Mouse (Mus musculus): ENCODE data around the gene Ankrd13b. TPM values are rescaled to one million over a fixed set of nuclear protein-coding genes. Genes with fewer than 3 reads are reported as not detected.

Ankrd13b gene
- polyA plus RNA-seq, 1 experiment from 2014 or later, result 31.9 TPM

GRCm38 (mm10) chr11:77441020-77441419 is 48.5 kb downstream of the Ankrd13b start:
- no peaks in the 10 kb centered on the region for H3K4me1 ChIP-seq (ENCODE audit: control insufficient read depth, insufficient read depth, low read length)
- peaks cover 13% of the 10 kb centered on the region for H3K36me3 ChIP-seq (ENCODE audit: control insufficient read depth, insufficient read depth, low read length)
- no peaks in the 10 kb centered on the region for H3K27me3 ChIP-seq (ENCODE audit: control insufficient read depth, insufficient read depth, low read depth, low read length)
- no peak overlapping the region for H3K27ac ChIP-seq (ENCODE audit: low read length)
- H3K4me2 ChIP-seq (ENCODE audit: low read length), result no peak overlapping the region
- no peaks in the 10 kb centered on the region for H3K9me3 ChIP-seq (replicated peaks; ENCODE audit: control insufficient read depth, low read length, poor library complexity, severe bottlenecking)
- no peak overlapping the region for H3K4me3 ChIP-seq (ENCODE audit: low read depth, low read length)
- ATAC-seq, result no peak
- WGBS, result 88% methylated on average over 8 of the region's 8 CpGs
- H3K9ac ChIP-seq (ENCODE audit: low read depth, low read length), result no peak overlapping the region

GRCm38 (mm10) chr11:77440081-77440480 is 49.4 kb downstream of the Ankrd13b start:
- H3K4me1 ChIP-seq (ENCODE audit: control insufficient read depth, insufficient read depth, low read length), result no peaks in the 10 kb centered on the region
- no peaks in the 10 kb centered on the region for H3K9me3 ChIP-seq (replicated peaks; ENCODE audit: control insufficient read depth, low read length, poor library complexity, severe bottlenecking)
- H3K4me2 ChIP-seq (ENCODE audit: low read length), result no peak overlapping the region
- H3K36me3 ChIP-seq (ENCODE audit: control insufficient read depth, insufficient read depth, low read length), result peaks cover 13% of the 10 kb centered on the region
- no peak overlapping the region for H3K9ac ChIP-seq (ENCODE audit: low read depth, low read length)
- 85% methylated on average over 9 of the region's 9 CpGs for WGBS
- no peak overlapping the region for H3K4me3 ChIP-seq (ENCODE audit: low read depth, low read length)
- no peaks in the 10 kb centered on the region for H3K27me3 ChIP-seq (ENCODE audit: control insufficient read depth, insufficient read depth, low read depth, low read length)
- H3K27ac ChIP-seq (ENCODE audit: low read length), result no peak overlapping the region
- no peak for ATAC-seq

DNA sequence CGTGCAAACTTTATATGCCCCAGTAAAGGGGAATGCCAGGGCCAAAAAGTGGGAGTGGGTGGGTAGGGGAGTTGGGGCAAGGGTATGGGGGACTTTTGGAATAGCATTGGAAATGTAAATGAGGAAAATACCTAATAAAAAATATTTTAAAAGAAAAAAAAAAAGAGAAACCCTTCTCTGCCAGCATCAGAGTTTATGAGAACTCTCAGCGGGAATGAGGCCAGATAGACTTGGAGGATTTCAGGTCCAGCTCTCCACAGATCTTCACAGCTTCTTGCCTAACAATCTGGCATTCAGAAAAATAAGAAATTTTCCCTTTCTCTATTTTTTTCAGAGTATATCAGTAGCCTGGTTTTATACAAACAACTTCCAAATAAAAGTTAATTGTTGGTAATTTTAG is 52.5 kb downstream of the Ankrd13b start:
- Histone ChIP-seq H3K4me1 (ENCODE audit: control insufficient read depth, insufficient read depth, low read length) (no peaks in the 10 kb centered on the region), H3K4me3 (ENCODE audit: low read depth, low read length) (no peak overlapping the region), H3K9me3 (replicated peaks; ENCODE audit: control insufficient read depth, low read length, poor library complexity, severe bottlenecking) (no peaks in the 10 kb centered on the region), H3K9ac (ENCODE audit: low read depth, low read length) (no peak overlapping the region), H3K27ac (ENCODE audit: low read length) (no peak overlapping the region), H3K27me3 (ENCODE audit: control insufficient read depth, insufficient read depth, low read depth, low read length) (no peaks in the 10 kb centered on the region), H3K4me2 (ENCODE audit: low read length) (no peak overlapping the region), H3K36me3 (ENCODE audit: control insufficient read depth, insufficient read depth, low read length) (peaks cover 9% of the 10 kb centered on the region)
- 89% methylated on average over 2 of the region's 2 CpGs for WGBS
- no peak for ATAC-seq

GRCm38 (mm10) chr11:77428446-77428845 is 61.0 kb downstream of the Ankrd13b start:
- WGBS, result 82% methylated on average over 1 of the region's 1 CpGs
- Histone ChIP-seq H3K27ac (ENCODE audit: low read length) (no peak overlapping the region), H3K27me3 (ENCODE audit: control insufficient read depth, insufficient read depth, low read depth, low read length) (no peaks in the 10 kb centered on the region), H3K9ac (ENCODE audit: low read depth, low read length) (no peak overlapping the region), H3K4me2 (ENCODE audit: low read length) (no peak overlapping the region), H3K9me3 (replicated peaks; ENCODE audit: control insufficient read depth, low read length, poor library complexity, severe bottlenecking) (no peaks in the 10 kb centered on the region), H3K36me3 (ENCODE audit: control insufficient read depth, insufficient read depth, low read length) (peaks cover 15% of the 10 kb centered on the region), H3K4me3 (ENCODE audit: low read depth, low read length) (no peak overlapping the region), H3K4me1 (ENCODE audit: control insufficient read depth, insufficient read depth, low read length) (no peaks in the 10 kb centered on the region)
- no peak for ATAC-seq

DNA sequence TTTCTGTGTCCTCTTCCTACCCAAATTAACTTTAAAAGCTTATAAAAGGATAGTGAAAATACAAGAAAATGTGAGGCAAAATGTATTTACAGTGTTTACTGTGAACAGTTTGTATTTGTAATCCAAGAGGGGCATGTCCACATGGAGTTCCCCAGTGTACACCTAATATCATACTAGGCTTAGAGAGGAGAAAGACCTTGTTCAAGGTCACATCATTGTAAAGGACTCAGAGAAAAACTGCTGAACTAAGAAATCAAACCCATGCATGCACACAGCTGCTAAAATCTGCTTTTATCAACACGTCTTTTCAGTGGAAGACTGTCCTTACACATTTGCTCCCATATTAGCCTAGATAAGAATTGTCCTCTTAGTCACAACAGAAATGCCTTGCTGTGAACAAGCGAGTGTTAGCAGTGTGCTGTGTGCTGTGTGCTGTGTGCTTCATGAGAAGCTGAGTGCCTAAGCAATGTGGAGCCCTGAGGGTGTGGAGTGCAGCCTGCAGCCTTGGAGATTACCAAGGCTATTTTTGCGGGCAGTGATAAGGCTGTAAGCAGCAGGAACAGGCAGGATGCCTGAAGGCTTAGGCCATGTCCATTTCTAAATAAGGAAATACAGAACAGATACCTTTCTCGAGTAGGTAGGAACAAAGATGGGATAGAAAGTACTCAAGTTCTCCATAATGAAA is 66.2 kb downstream of the Ankrd13b start:
- ATAC-seq, result no peak
- no peak overlapping the region for H3K9ac ChIP-seq (ENCODE audit: low read depth, low read length)
- 84% methylated on average over 4 of the region's 4 CpGs for WGBS
- H3K4me1 ChIP-seq (ENCODE audit: control insufficient read depth, insufficient read depth, low read length), result no peaks in the 10 kb centered on the region
- H3K4me3 ChIP-seq (ENCODE audit: low read depth, low read length), result no peak overlapping the region
- H3K36me3 ChIP-seq (ENCODE audit: control insufficient read depth, insufficient read depth, low read length), result peaks cover 14% of the 10 kb centered on the region
- H3K27ac ChIP-seq (ENCODE audit: low read length), result no peak overlapping the region
- H3K27me3 ChIP-seq (ENCODE audit: control insufficient read depth, insufficient read depth, low read depth, low read length), result no peaks in the 10 kb centered on the region
- H3K9me3 ChIP-seq (replicated peaks; ENCODE audit: control insufficient read depth, low read length, poor library complexity, severe bottlenecking), result no peaks in the 10 kb centered on the region
- H3K4me2 ChIP-seq (ENCODE audit: low read length), result no peak overlapping the region

Other genes starting within 250 kb of the Ankrd13b start
- 0.19 and 0.39 TPM in 2 replicates for gene Coro6, start 27.3 kb downstream of the Ankrd13b start, polyA plus RNA-seq (2015; fragmentation: Nextera tagmentation; extraction: Ambion mirVana)
- 15.9 and 17.3 TPM in 2 replicates for gene Git1, start 3.9 kb upstream of the Ankrd13b start, polyA plus RNA-seq (2015; fragmentation: Nextera tagmentation; extraction: Ambion mirVana)
- gene Abhd15, start 25.4 kb upstream of the Ankrd13b start, polyA plus RNA-seq (2015; fragmentation: Nextera tagmentation; extraction: Ambion mirVana), result 2.4 and 3.1 TPM in 2 replicates
- 10.5 and 12.6 TPM in 2 replicates for gene Trp53i13, start 26.3 kb upstream of the Ankrd13b start, polyA plus RNA-seq (2015; fragmentation: Nextera tagmentation; extraction: Ambion mirVana)
- not detected in 2 replicates for gene Gm10392, start 29.5 kb upstream of the Ankrd13b start, polyA plus RNA-seq (2015; fragmentation: Nextera tagmentation; extraction: Ambion mirVana)
- gene Taok1, start 118.1 kb upstream of the Ankrd13b start, polyA plus RNA-seq (2015; fragmentation: Nextera tagmentation; extraction: Ambion mirVana), result 25.3 and 25.4 TPM in 2 replicates
- 2.9 and 3.2 TPM in 2 replicates for gene Nufip2, start 196.5 kb upstream of the Ankrd13b start, polyA plus RNA-seq (2015; fragmentation: Nextera tagmentation; extraction: Ambion mirVana)
- gene Cryba1, start 235.6 kb upstream of the Ankrd13b start, polyA plus RNA-seq (2015; fragmentation: Nextera tagmentation; extraction: Ambion mirVana), result 0.24 and 0.47 TPM in 2 replicates